Mouse (Mus musculus) left cerebral cortex, adult 18-20 months (tissue): ENCODE measurements at regions not wholly inside any gene's neighbourhood (a gene's known extent, or its start where the extent isn't known, plus 50 kb on each side); places are given as distances from the start of the nearest gene placed in this dataset.

Source experiments
- DNase-seq, 2 experiments: peaks; one replicate each; pipeline ENCODE4 v3.0.0; 2021 to 2022; ENCODE audit warnings: low spot score in 2 of 2, mixed read lengths in 1 of 2

- no peak for DNase-seq
These were observed 211.7 kb upstream of the Rbfox1 start for GRCm38 (mm10) chr16:5673372-5673960.

GRCm38 (mm10) chr16:5672871-5673270, 212.3 kb upstream of the Rbfox1 start:
- no peak for DNase-seq

GRCm38 (mm10) chr16:5668403-5668967, 216.7 kb upstream of the Rbfox1 start:
- DNase-seq, result no peak

- DNase-seq, result peak in 1 of 2 experiments; percentile 46
These were observed 223.2 kb upstream of the Rbfox1 start for GRCm38 (mm10) chr16:5661918-5662317.

GRCm38 (mm10) chr16:5651551-5651950, 233.6 kb upstream of the Rbfox1 start:
- no peak for DNase-seq

GRCm38 (mm10) chr16:5651002-5651401, 234.2 kb upstream of the Rbfox1 start:
- no peak for DNase-seq

- DNase-seq, result no peak
These were observed 245.2 kb upstream of the Rbfox1 start for GRCm38 (mm10) chr16:5639956-5640355.

GRCm38 (mm10) chr16:5629996-5630395, 255.2 kb upstream of the Rbfox1 start:
- no peak for DNase-seq

- DNase-seq, result no peak
These were observed 257.2 kb upstream of the Rbfox1 start for GRCm38 (mm10) chr16:5627910-5628309.

- no peak for DNase-seq
These were observed 257.8 kb upstream of the Rbfox1 start for GRCm38 (mm10) chr16:5627117-5627909.

- DNase-seq, result no peak
These were observed 260.0 kb upstream of the Rbfox1 start for GRCm38 (mm10) chr16:5625159-5625558.

GRCm38 (mm10) chr16:5620566-5620965, 264.6 kb upstream of the Rbfox1 start:
- no peak for DNase-seq

- no peak for DNase-seq
These were observed 268.8 kb upstream of the Rbfox1 start for GRCm38 (mm10) chr16:5616356-5616755.

GRCm38 (mm10) chr16:5595359-5595758, 289.8 kb upstream of the Rbfox1 start:
- no peak for DNase-seq

GRCm38 (mm10) chr16:5578333-5578732, 306.8 kb upstream of the Rbfox1 start:
- DNase-seq, result no peak

- no peak for DNase-seq
These were observed 312.4 kb upstream of the Rbfox1 start for GRCm38 (mm10) chr16:5572780-5573179.

GRCm38 (mm10) chr16:5570619-5571018, 314.5 kb upstream of the Rbfox1 start:
- no peak for DNase-seq

GRCm38 (mm10) chr16:5569101-5569500, 313.3 kb upstream of the Eef2kmt start:
- no peak for DNase-seq

- DNase-seq, result no peak
These were observed 293.2 kb upstream of the Eef2kmt start for GRCm38 (mm10) chr16:5549026-5549425.

GRCm38 (mm10) chr16:5548602-5549001, 292.8 kb upstream of the Eef2kmt start:
- no peak for DNase-seq

- DNase-seq, result no peak
These were observed 291.0 kb upstream of the Eef2kmt start for GRCm38 (mm10) chr16:5546808-5547207.

GRCm38 (mm10) chr16:5545801-5546200, 290.0 kb upstream of the Eef2kmt start:
- DNase-seq, result no peak

GRCm38 (mm10) chr16:5544436-5544835, 288.7 kb upstream of the Eef2kmt start:
- no peak for DNase-seq
